Mouse (Mus musculus) myocyte (in vitro differentiated cells): ENCODE results near the gene Unkl. TPM values are rescaled to one million over a fixed set of nuclear protein-coding genes. Genes with fewer than 3 reads are reported as not detected.
"Not testable (repeated sequence)": the region's sequence is repeated elsewhere in the genome, so short reads cannot be mapped to it uniquely, and the experiment has no call there.

Experiments
- H3K27me3 ChIP-seq: one replicate; pipeline ENCODE4 v1.6.1; 2011; ENCODE audit not compliant: control insufficient read depth, insufficient read depth, insufficient read length
- H3K36me3 ChIP-seq: one replicate; pipeline ENCODE4 v1.6.1; 2011; ENCODE audit not compliant: control insufficient read depth, insufficient read depth
- H3K4me2 ChIP-seq: one replicate; pipeline ENCODE4 v1.6.1; 2011; ENCODE audit warnings: low read depth, control low read depth
- H3K4me3 ChIP-seq: one replicate; pipeline ENCODE4 v1.5.1; 2011; ENCODE audit warnings: mild to moderate bottlenecking, control low read depth, moderate library complexity
- H3K79me2 ChIP-seq: one replicate; pipeline ENCODE4 v1.6.1; 2011; ENCODE audit not compliant: control insufficient read depth, insufficient read depth
- H3ac ChIP-seq: one replicate; pipeline ENCODE4 v1.6.1; 2011; ENCODE audit not compliant: control insufficient read depth, insufficient read length
- CEBPB ChIP-seq: IDR thresholded peaks from 2 replicates; pipeline ENCODE4 v1.6.1; 2011; ENCODE audit warnings: mild to moderate bottlenecking, moderate library complexity; ENCODE audit not compliant: poor library complexity, insufficient read depth, severe bottlenecking
- E2F4 ChIP-seq: IDR thresholded peaks from one replicate; pipeline ENCODE4 v1.6.1; 2011; ENCODE audit warnings: mild to moderate bottlenecking, control low read depth, moderate library complexity; ENCODE audit not compliant: insufficient read depth
- MAX ChIP-seq: IDR thresholded peaks from one replicate; pipeline ENCODE4 v1.6.1; 2011; ENCODE audit warnings: low read depth, mild to moderate bottlenecking, control low read depth
- MYOD1 ChIP-seq, 3 experiments: IDR thresholded peaks; one replicate each; pipeline ENCODE4 v1.6.1; 2011; ENCODE audit warnings: control low read depth in 2 of 3, low read depth in 2 of 3, mild to moderate bottlenecking in 2 of 3, moderate library complexity in 1 of 3; ENCODE audit not compliant: insufficient read length in 2 of 3, control insufficient read depth in 1 of 3
- MYOG ChIP-seq, 3 experiments: IDR thresholded peaks; one replicate each; pipeline ENCODE4 v1.6.1; 2011; ENCODE audit warnings: control low read depth in 2 of 3, low read depth in 2 of 3, mild to moderate bottlenecking in 2 of 3; ENCODE audit not compliant: insufficient read length in 2 of 3, control insufficient read depth in 1 of 3, insufficient read depth in 1 of 3
- POLR2A ChIP-seq: IDR thresholded peaks from one replicate; pipeline ENCODE4 v1.6.1; 2011; ENCODE audit warnings: low read depth, mild to moderate bottlenecking, control low read depth, moderate library complexity; ENCODE audit not compliant: insufficient read length
- POLR2AphosphoS2 ChIP-seq: IDR thresholded peaks from one replicate; pipeline ENCODE4 v1.6.1; 2011; ENCODE audit warnings: low read depth, control low read depth; ENCODE audit not compliant: insufficient read length
- REST ChIP-seq: IDR thresholded peaks from one replicate; pipeline ENCODE4 v1.6.1; 2011; ENCODE audit warnings: mild to moderate bottlenecking, control low read depth, moderate library complexity; ENCODE audit not compliant: insufficient read depth, insufficient read length
- SRF ChIP-seq: IDR thresholded peaks from one replicate; pipeline ENCODE4 v1.6.1; 2011; ENCODE audit warnings: low read depth; ENCODE audit not compliant: control insufficient read depth, insufficient read length
- TCF12 ChIP-seq: IDR thresholded peaks from one replicate; pipeline ENCODE4 v1.6.1; 2011; ENCODE audit warnings: mild to moderate bottlenecking, control low read depth; ENCODE audit not compliant: poor library complexity, insufficient read depth, severe bottlenecking
- TCF3 ChIP-seq: IDR thresholded peaks from one replicate; pipeline ENCODE4 v1.6.1; 2011; ENCODE audit warnings: low read depth, control low read depth; ENCODE audit not compliant: insufficient read length
- USF1 ChIP-seq: IDR thresholded peaks from one replicate; pipeline ENCODE4 v1.6.1; 2011; ENCODE audit warnings: low read depth, mild to moderate bottlenecking, control low read depth, moderate library complexity
- polyA plus RNA-seq: library from polyadenylated mRNA; unstranded; fragments of >200 nt; fragmentation: generic; extraction: Trizol; gene quantifications from one replicate; pipeline ENCODE4 v1.2.1, GENCODE M21; 2012; ENCODE audit warnings: missing spikeins

Unkl gene
- polyA plus RNA-seq, 1 experiment: 1.9 TPM

DNA sequence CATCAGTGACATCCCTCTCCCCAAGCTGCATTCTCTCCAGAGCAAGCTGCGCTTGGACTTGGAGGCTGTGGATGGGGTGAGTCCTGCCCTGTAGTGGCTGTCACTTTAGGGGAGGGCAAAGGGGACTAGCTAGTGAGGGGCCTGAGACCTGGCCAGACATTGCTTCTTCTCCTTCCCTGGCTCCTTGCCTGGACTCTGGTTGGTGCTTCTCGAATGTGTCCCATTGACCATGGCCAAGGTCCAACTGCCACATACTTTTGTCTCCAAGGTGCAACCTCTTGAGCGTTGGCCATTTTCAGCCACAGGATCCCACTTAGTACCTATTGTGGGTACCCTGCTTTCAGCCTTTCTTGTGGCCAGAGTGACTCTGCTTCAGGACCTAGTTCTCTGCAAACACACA, 42.5 kb downstream of the Unkl start:
- TF ChIP-seq E2F4: no peak
- no peak for TF ChIP-seq TCF12
- no peak for TF ChIP-seq MAX
- TF ChIP-seq TCF3: no peak
- TF ChIP-seq POLR2AphosphoS2: no peak
- no peak for TF ChIP-seq SRF
- no peak for TF ChIP-seq POLR2A
- no peak for TF ChIP-seq MYOG (IDR thresholded peaks at IDR 0.05; ENCODE audit: control insufficient read depth in 1 of 3, insufficient read depth in 1 of 3, insufficient read length in 2 of 3, low read depth in 2 of 3)
- TF ChIP-seq USF1: no peak
- Histone ChIP-seq H3K4me3 (no peak overlapping the region), H3K36me3 (no peaks in the 10 kb centered on the region), H3K4me2 (no peak overlapping the region), H3ac (no peak overlapping the region), H3K27me3 (no peaks in the 10 kb centered on the region), H3K79me2 (no peaks in the 10 kb centered on the region)

DNA sequence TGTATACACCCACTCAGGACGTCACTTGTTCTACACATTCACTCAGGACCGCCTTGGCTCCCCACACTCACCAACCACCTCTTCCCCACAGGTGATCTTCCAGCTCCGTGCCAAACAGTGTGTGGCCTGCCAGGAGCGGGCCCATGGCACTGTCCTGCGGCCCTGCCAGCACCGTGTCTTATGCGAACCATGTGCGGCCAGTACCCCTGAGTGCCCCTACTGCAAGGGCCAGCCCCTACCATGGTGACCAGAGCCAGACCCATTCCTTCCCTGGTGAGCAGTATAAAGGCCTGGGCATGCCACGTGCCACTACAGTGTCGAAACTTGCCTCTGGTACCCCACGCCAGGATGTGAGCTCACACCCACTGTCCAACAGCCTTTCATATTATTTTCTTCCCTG, 43.4 kb downstream of the Unkl start:
- not testable (repeated sequence) for H3K27me3 ChIP-seq, H3K4me3 ChIP-seq, H3K79me2 ChIP-seq, H3K36me3 ChIP-seq, H3K4me2 ChIP-seq, H3ac ChIP-seq

DNA sequence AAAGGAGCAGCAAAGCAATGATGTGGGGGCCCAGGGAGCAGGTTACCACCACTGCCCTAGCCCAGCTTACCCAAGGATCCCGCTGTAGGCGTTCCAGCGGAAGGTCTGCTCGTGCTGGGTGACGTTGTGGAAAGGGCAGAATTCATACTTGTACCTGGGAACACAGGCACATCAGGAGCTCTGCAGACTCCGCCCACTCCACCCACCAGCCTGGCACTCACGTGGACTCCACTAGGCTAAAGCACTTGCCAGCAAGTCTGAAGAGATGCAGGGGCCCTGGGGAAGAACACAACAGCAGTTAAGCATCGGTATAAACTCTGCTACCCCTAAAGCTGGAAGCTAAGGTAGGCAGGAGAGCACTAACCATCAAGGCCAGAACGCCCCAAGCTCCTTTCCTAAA, 47.4 kb downstream of the Unkl start:
- no peaks in the 10 kb centered on the region for H3K36me3 ChIP-seq
- peaks cover 5% of the 10 kb centered on the region for H3K79me2 ChIP-seq
- H3ac ChIP-seq: no peak overlapping the region
- H3K27me3 ChIP-seq: no peaks in the 10 kb centered on the region
- TF ChIP-seq E2F4: no peak
- no peak for TF ChIP-seq CEBPB
- TF ChIP-seq REST: no peak
- TF ChIP-seq TCF12: no peak
- no peak for TF ChIP-seq TCF3
- no peak for TF ChIP-seq MAX
- TF ChIP-seq MYOD1 (IDR thresholded peaks at IDR 0.05; ENCODE audit: control insufficient read depth in 1 of 3, insufficient read length in 2 of 3, low read depth in 2 of 3): no peak
- no peak for TF ChIP-seq POLR2A
- TF ChIP-seq MYOG (IDR thresholded peaks at IDR 0.05; ENCODE audit: control insufficient read depth in 1 of 3, insufficient read depth in 1 of 3, insufficient read length in 2 of 3, low read depth in 2 of 3): no peak
- TF ChIP-seq POLR2AphosphoS2: no peak
- no peak for TF ChIP-seq SRF
- no peak for TF ChIP-seq USF1
- no peak overlapping the region for H3K4me3 ChIP-seq
- no peak overlapping the region for H3K4me2 ChIP-seq

DNA sequence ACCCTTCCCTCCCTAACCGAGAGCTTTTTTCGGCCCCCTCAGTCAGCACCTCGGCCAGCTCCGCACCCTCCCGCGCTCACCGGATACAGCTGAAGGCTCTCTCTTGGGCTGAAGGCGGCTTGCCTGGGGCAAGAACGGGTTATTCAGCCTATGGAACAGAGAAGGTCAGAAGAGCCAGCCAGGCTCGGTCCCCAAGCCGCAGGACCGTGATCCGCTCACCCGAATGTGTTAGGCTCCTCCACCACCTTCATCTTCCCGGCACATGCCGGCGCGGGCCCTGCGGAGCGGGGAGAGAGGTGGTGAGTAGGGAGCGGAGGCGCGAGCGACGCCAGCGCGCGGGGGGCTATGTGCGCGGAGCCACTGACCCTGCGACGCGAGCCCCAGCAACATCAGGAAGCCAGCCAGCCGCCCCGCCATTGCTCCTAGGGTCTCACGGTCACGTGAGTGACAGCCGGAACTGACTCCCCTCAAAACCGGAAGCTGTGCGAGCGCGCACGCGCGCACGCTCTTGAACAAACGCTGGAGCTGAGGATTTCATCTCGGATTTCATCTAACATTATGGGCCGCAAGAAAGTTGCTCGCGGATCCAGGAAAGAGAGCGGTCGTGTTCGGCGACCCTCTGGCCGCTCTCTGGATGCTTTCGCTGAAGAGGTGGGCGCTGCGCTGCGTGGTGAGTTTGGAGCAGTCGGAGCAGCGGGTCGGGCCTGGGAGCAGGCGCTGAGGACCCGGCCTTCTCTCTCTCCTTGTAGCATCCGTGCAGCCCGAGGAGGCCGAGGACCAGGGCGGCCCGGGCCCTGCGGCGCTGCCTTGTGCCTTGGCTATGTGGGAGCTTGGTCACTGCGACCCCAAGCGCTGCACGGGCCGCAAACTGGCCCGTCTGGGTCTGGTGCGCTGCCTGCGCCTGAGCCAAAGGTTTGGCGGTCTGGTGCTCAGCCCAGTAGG, 51.8 kb downstream of the Unkl start, which contains the start of the genes Gnptg and Tsr3:
Gnptg (minus strand) TSS at position 430 of the 942 bp plus-strand sequence.
Tsr3 (plus strand) TSS at position 476 of the 942 bp plus-strand sequence.
- Histone ChIP-seq H3K36me3 (no peaks in the 10 kb centered on the region), H3K27me3 (no peaks in the 10 kb centered on the region), H3K4me3 (peak within 1 kb of the TSS; percentile 62), H3K4me2 (peak within 1 kb of the TSS; percentile 78), H3K79me2 (peaks cover 14% of the 10 kb centered on the region), H3ac (peak within 1 kb of the TSS; percentile 42)
- TF ChIP-seq USF1 (peak; percentile 92), POLR2AphosphoS2 (no peak), POLR2A (peak; percentile 58), REST (peak; percentile 87)

DNA sequence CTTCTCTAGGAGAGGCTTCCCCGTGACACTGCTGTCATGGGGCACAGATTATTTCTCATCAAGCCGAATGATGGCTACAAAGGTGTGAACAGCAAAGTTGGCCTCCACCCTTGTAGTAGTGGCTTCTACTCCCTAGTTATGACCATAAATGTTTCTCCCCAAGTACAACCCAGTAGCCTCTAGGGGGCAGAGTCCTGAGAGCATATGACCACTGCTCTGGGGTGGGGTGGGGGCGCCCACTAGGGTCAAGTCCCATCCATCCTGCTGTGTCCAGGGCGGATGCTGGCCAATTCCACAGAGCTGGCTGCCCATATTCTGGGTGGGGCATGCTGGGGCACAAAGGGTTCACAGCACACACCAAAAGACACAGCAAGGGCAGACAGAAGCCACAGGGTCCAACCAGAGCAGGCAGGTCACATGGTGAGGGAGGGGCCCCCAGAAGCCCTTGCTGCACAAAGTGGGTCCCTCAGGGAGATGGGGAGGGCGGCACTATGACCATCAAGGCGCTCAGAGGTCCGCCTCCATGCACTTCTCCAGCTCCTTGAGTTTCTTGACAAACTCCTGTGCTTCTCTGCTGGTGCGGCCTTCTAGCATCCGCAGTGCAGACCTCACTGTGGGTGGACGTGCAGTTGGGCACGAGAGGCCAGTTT, 55.1 kb downstream of the Unkl start:
- Histone ChIP-seq H3K4me2 (no peak overlapping the region), H3K79me2 (peaks cover 14% of the 10 kb centered on the region), H3ac (no peak overlapping the region), H3K4me3 (no peak overlapping the region), H3K27me3 (no peaks in the 10 kb centered on the region), H3K36me3 (no peaks in the 10 kb centered on the region)
- TF ChIP-seq USF1 (no peak), CEBPB (no peak), POLR2AphosphoS2 (no peak), REST (no peak), MYOD1 (IDR thresholded peaks at IDR 0.05; ENCODE audit: control insufficient read depth in 1 of 3, insufficient read length in 2 of 3, low read depth in 2 of 3) (no peak), TCF12 (no peak), SRF (no peak), MYOG (IDR thresholded peaks at IDR 0.05; ENCODE audit: control insufficient read depth in 1 of 3, insufficient read depth in 1 of 3, insufficient read length in 2 of 3, low read depth in 2 of 3) (no peak), POLR2A (no peak), E2F4 (no peak), MAX (no peak), TCF3 (no peak)
